Mouse (Mus musculus) hindbrain, embryonic 10.5 days (tissue): ENCODE data around the gene Dscam. TPM values are rescaled to one million over a fixed set of nuclear protein-coding genes. Genes with fewer than 3 reads are reported as not detected.

Experiments
- DNase-seq: peaks from one replicate; pipeline ENCODE4 v3.0.0-alpha.2; 2017; ENCODE audit warnings: low spot score
- H3K27ac ChIP-seq: fragments of 300-500 bp; sonication (generic); 2 replicates; pipeline ENCODE4 v1.5.1; 2016; ENCODE audit warnings: mild to moderate bottlenecking, moderate library complexity
- H3K27me3 ChIP-seq: fragments of 300-500 bp; sonication (generic); 2 replicates; pipeline ENCODE4 v1.6.1; 2016; ENCODE audit warnings: mild to moderate bottlenecking; ENCODE audit not compliant: poor library complexity, insufficient read depth, severe bottlenecking
- H3K36me3 ChIP-seq: fragments of 300-500 bp; sonication (generic); 2 replicates; pipeline ENCODE4 v1.6.1; 2016; ENCODE audit warnings: mild to moderate bottlenecking, moderate library complexity
- H3K4me1 ChIP-seq: fragments of 300-500 bp; sonication (generic); replicated peaks from 2 replicates; pipeline ENCODE4 v1.6.1; 2016; ENCODE audit warnings: mild to moderate bottlenecking
- H3K4me3 ChIP-seq: fragments of 300-500 bp; sonication (generic); 2 replicates; pipeline ENCODE4 v1.5.1; 2016; ENCODE audit warnings: mild to moderate bottlenecking, moderate library complexity
- H3K9me3 ChIP-seq: fragments of 300-500 bp; sonication (generic); 2 replicates; pipeline ENCODE4 v1.6.1; 2016; ENCODE audit warnings: mild to moderate bottlenecking, moderate library complexity
- WGBS: fragments of 180-500 bp; shearing (Covaris S2); methylation state at CpG from one replicate; pipeline ENCODE4 v1.1.7; 2016; 5-methylcytosine and 5-hydroxymethylcytosine counted together
- polyA plus RNA-seq: library from polyadenylated mRNA; unstranded; fragments of >200 nt; fragmentation: Nextera tagmentation; extraction: Ambion mirVana; gene quantifications from 2 replicates; pipeline ENCODE4 v1.2.1, GENCODE M21; 2016

Dscam gene
- polyA plus RNA-seq, 1 experiment from 2014 or later: 1.2 TPM

GRCm38 (mm10) chr16:96620861-96621260 is 549.7 kb downstream of the Dscam start:
- WGBS: 90% methylated on average over 6 of the region's 6 CpGs
- H3K4me1 ChIP-seq: peaks cover 8% of the 10 kb centered on the region
- H3K9me3 ChIP-seq: no peaks in the 10 kb centered on the region
- H3K27me3 ChIP-seq: no peaks in the 10 kb centered on the region
- H3K27ac ChIP-seq: no peak overlapping the region
- no peak overlapping the region for H3K4me3 ChIP-seq
- H3K36me3 ChIP-seq: no peaks in the 10 kb centered on the region
- DNase-seq: no peak

GRCm38 (mm10) chr16:96620402-96620801 is 550.1 kb downstream of the Dscam start:
- no peaks in the 10 kb centered on the region for H3K27me3 ChIP-seq
- H3K27ac ChIP-seq: no peak overlapping the region
- no peak overlapping the region for H3K4me3 ChIP-seq
- 93% methylated on average over 5 of the region's 5 CpGs for WGBS
- no peaks in the 10 kb centered on the region for H3K36me3 ChIP-seq
- no peak for DNase-seq
- H3K4me1 ChIP-seq: peaks cover 8% of the 10 kb centered on the region
- no peaks in the 10 kb centered on the region for H3K9me3 ChIP-seq

- WGBS: 78% methylated on average over 4 of the region's 4 CpGs
Measured at GRCm38 (mm10) chr16:96617772-96618171, 552.8 kb downstream of the Dscam start.

GRCm38 (mm10) chr16:96613275-96613674 is 557.3 kb downstream of the Dscam start:
- H3K4me3 ChIP-seq: no peak overlapping the region
- DNase-seq: no peak
- WGBS: 78% methylated on average over 4 of the region's 4 CpGs
- H3K27me3 ChIP-seq: no peaks in the 10 kb centered on the region
- no peak overlapping the region for H3K27ac ChIP-seq
- H3K4me1 ChIP-seq: 0 out of 2 replicates have a peak, but pooled peaks cover 7% of the 10 kb centered on the region
- no peaks in the 10 kb centered on the region for H3K36me3 ChIP-seq
- H3K9me3 ChIP-seq: no peaks in the 10 kb centered on the region

More at GRCm38 (mm10) chr16:96617772-96618171, 552.8 kb downstream of the Dscam start:
- H3K4me3 ChIP-seq: no peak overlapping the region
- H3K27me3 ChIP-seq: no peaks in the 10 kb centered on the region
- no peak for DNase-seq
- no peaks in the 10 kb centered on the region; the same call in 1 of the 2 replicates for H3K4me1 ChIP-seq
- no peak overlapping the region for H3K27ac ChIP-seq
- H3K36me3 ChIP-seq: no peaks in the 10 kb centered on the region
- no peaks in the 10 kb centered on the region for H3K9me3 ChIP-seq

GRCm38 (mm10) chr16:96610806-96611205 is 559.7 kb downstream of the Dscam start:
- Histone ChIP-seq H3K4me1 (0 out of 2 replicates have a peak, but pooled peaks cover 7% of the 10 kb centered on the region), H3K4me3 (no peak overlapping the region), H3K9me3 (no peaks in the 10 kb centered on the region), H3K27me3 (no peaks in the 10 kb centered on the region), H3K36me3 (no peaks in the 10 kb centered on the region), H3K27ac (no peak overlapping the region)
- 87% methylated on average over 1 of the region's 1 CpGs for WGBS
- DNase-seq: peak; percentile 47

GRCm38 (mm10) chr16:96602206-96602605 is 568.3 kb downstream of the Dscam start:
- no peak for DNase-seq
- no peaks in the 10 kb centered on the region for H3K36me3 ChIP-seq
- 72% methylated on average over 2 of the region's 2 CpGs for WGBS
- no peak overlapping the region for H3K4me3 ChIP-seq
- H3K27me3 ChIP-seq: no peaks in the 10 kb centered on the region
- no peaks in the 10 kb centered on the region for H3K9me3 ChIP-seq
- H3K4me1 ChIP-seq: no peaks in the 10 kb centered on the region
- no peak overlapping the region for H3K27ac ChIP-seq

- DNase-seq: no peak
- no peaks in the 10 kb centered on the region for H3K9me3 ChIP-seq
- 90% methylated on average over 11 of the region's 11 CpGs for WGBS
Measured at GRCm38 (mm10) chr16:96600791-96601190, 569.8 kb downstream of the Dscam start.

GRCm38 (mm10) chr16:96599401-96600060 is 571.0 kb downstream of the Dscam start:
- 84% methylated on average over 3 of the region's 3 CpGs for WGBS
- Histone ChIP-seq H3K4me1 (no peaks in the 10 kb centered on the region), H3K9me3 (no peaks in the 10 kb centered on the region), H3K36me3 (no peaks in the 10 kb centered on the region), H3K27me3 (no peaks in the 10 kb centered on the region), H3K27ac (no peak overlapping the region), H3K4me3 (no peak overlapping the region)
- DNase-seq: no peak

More at GRCm38 (mm10) chr16:96600791-96601190, 569.8 kb downstream of the Dscam start:
- Histone ChIP-seq H3K4me3 (no peak overlapping the region), H3K27ac (no peak overlapping the region), H3K4me1 (no peaks in the 10 kb centered on the region), H3K36me3 (no peaks in the 10 kb centered on the region), H3K27me3 (no peaks in the 10 kb centered on the region)

GRCm38 (mm10) chr16:96575841-96576240 is 594.7 kb downstream of the Dscam start:
- Histone ChIP-seq H3K4me3 (no peak overlapping the region), H3K27me3 (no peaks in the 10 kb centered on the region), H3K9me3 (no peaks in the 10 kb centered on the region), H3K27ac (no peak overlapping the region), H3K36me3 (no peaks in the 10 kb centered on the region), H3K4me1 (no peaks in the 10 kb centered on the region)
- DNase-seq: no peak
- 89% methylated on average over 5 of the region's 5 CpGs for whole genome bisulfite sequencing

- H3K27me3 ChIP-seq: no peaks in the 10 kb centered on the region
- H3K4me1 ChIP-seq: peaks cover 10% of the 10 kb centered on the region
- H3K36me3 ChIP-seq: no peaks in the 10 kb centered on the region
- 74% methylated on average over 3 of the region's 3 CpGs for WGBS
- no peaks in the 10 kb centered on the region for H3K9me3 ChIP-seq
- H3K27ac ChIP-seq: no peak overlapping the region
- no peak overlapping the region for H3K4me3 ChIP-seq
- DNase-seq: no peak
Measured at GRCm38 (mm10) chr16:96567428-96567827, 603.1 kb downstream of the Dscam start.

GRCm38 (mm10) chr16:96563350-96564257 is 606.9 kb downstream of the Dscam start:
- whole genome bisulfite sequencing: 63% methylated on average over 8 of the region's 8 CpGs
- H3K27ac ChIP-seq: peak overlapping the region; percentile 40; the same call in 1 of the 2 replicates
- no peaks in the 10 kb centered on the region for H3K27me3 ChIP-seq
- H3K4me3 ChIP-seq: no peak overlapping the region
- no peak for DNase-seq
- no peaks in the 10 kb centered on the region for H3K36me3 ChIP-seq
- H3K4me1 ChIP-seq: peaks cover 10% of the 10 kb centered on the region
- no peaks in the 10 kb centered on the region for H3K9me3 ChIP-seq

GRCm38 (mm10) chr16:96559796-96560195 is 610.8 kb downstream of the Dscam start:
- no peaks in the 10 kb centered on the region for H3K9me3 ChIP-seq
- H3K27me3 ChIP-seq: no peaks in the 10 kb centered on the region
- H3K4me1 ChIP-seq: peaks cover 10% of the 10 kb centered on the region
- no peak overlapping the region for H3K4me3 ChIP-seq
- no peak for DNase-seq
- H3K27ac ChIP-seq: no peak overlapping the region
- H3K36me3 ChIP-seq: no peaks in the 10 kb centered on the region

GRCm38 (mm10) chr16:96558341-96558740 is 612.2 kb downstream of the Dscam start:
- peaks cover under 1% of the 10 kb centered on the region; the same call in 1 of the 2 replicates for H3K4me1 ChIP-seq
- WGBS: 88% methylated on average over 1 of the region's 1 CpGs
- no peaks in the 10 kb centered on the region for H3K36me3 ChIP-seq
- H3K27ac ChIP-seq: no peak overlapping the region
- H3K27me3 ChIP-seq: no peaks in the 10 kb centered on the region
- no peaks in the 10 kb centered on the region for H3K9me3 ChIP-seq
- no peak overlapping the region for H3K4me3 ChIP-seq
- no peak for DNase-seq
